Mouse (Mus musculus) ES-Bruce4 (cell line): ENCODE data around the gene Iqsec2. TPM values are rescaled to one million over a fixed set of nuclear protein-coding genes. Genes with fewer than 3 reads are reported as not detected.

Experiments
- H3K27ac ChIP-seq: 2 replicates; pipeline ENCODE4 v1.5.1; 2012; ENCODE audit warnings: low read length, inconsistent platforms; ENCODE audit not compliant: insufficient read depth
- H3K27me3 ChIP-seq: 2 replicates; pipeline ENCODE4 v1.6.1; 2012; ENCODE audit warnings: mild to moderate bottlenecking, low read length, inconsistent platforms; ENCODE audit not compliant: control insufficient read depth, poor library complexity, insufficient read depth, severe bottlenecking
- H3K36me3 ChIP-seq: 2 replicates; pipeline ENCODE4 v1.6.1; 2012; ENCODE audit warnings: inconsistent platforms, mild to moderate bottlenecking, low read length, moderate library complexity; ENCODE audit not compliant: control insufficient read depth, poor library complexity, insufficient read depth, severe bottlenecking
- H3K4me1 ChIP-seq: one replicate; pipeline ENCODE4 v1.8.1; 2011; ENCODE audit warnings: low read length; ENCODE audit not compliant: control insufficient read depth, insufficient read depth
- H3K4me3 ChIP-seq: 2 replicates; pipeline ENCODE4 v1.5.1; 2011; ENCODE audit warnings: low read depth, mild to moderate bottlenecking, low read length
- H3K9ac ChIP-seq: 2 replicates; pipeline ENCODE4 v1.6.1; 2012; ENCODE audit warnings: low read depth, mild to moderate bottlenecking, inconsistent platforms; ENCODE audit not compliant: poor library complexity, severe bottlenecking
- H3K9me3 ChIP-seq: replicated peaks from 2 replicates; pipeline ENCODE4 v1.6.1; 2012; ENCODE audit warnings: mild to moderate bottlenecking, low read length, inconsistent platforms; ENCODE audit not compliant: control insufficient read depth, poor library complexity, insufficient read depth, severe bottlenecking
- CTCF ChIP-seq: IDR thresholded peaks from one replicate; pipeline ENCODE4 v1.8.1; 2011; ENCODE audit warnings: low read depth, low read length
- EP300 ChIP-seq: IDR thresholded peaks from 2 replicates; pipeline ENCODE4 v1.6.1; 2011; ENCODE audit warnings: low read depth, low read length; ENCODE audit not compliant: insufficient read depth
- POLR2A ChIP-seq: IDR thresholded peaks from one replicate; pipeline ENCODE4 v1.8.1; 2011; ENCODE audit warnings: low read length; ENCODE audit not compliant: insufficient read depth
- polyA plus RNA-seq: library from polyadenylated mRNA; stranded (reverse); fragments of >200 nt; gene quantifications from 2 replicates; pipeline ENCODE4 v1.2.4, GENCODE M21; 2011; ENCODE audit warnings: low read depth; ENCODE audit not compliant: missing spikeins, insufficient read depth, insufficient read length

Gene Iqsec2
- polyA plus RNA-seq, 1 experiment: 4.3 TPM

DNA sequence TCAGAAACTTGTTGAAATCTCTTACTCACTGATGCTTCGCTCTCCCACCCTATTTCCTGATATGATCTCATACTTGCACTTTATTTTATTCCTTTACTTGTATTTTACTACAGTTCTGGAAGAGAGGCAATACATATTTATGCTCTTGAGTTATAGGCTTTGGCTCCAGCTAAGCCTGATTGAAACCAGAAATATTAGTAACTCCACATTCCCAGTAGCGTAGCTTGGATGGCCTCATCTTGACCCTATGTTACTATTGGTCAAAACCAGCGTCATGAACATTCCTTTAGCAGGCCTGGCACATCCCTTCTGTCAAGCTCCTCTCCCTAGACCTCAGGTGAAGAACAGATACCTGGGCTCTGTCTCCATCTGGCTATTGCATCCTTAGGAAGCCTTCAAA is 14.2 kb downstream of the Iqsec2 start:
- Histone ChIP-seq H3K4me1 (no peaks in the 10 kb centered on the region), H3K27ac (no peak overlapping the region), H3K9me3 (no peaks in the 10 kb centered on the region), H3K36me3 (no peaks in the 10 kb centered on the region), H3K9ac (no peak overlapping the region), H3K4me3 (no peak overlapping the region), H3K27me3 (no peaks in the 10 kb centered on the region)
- TF ChIP-seq EP300 (no peak), POLR2A (no peak), CTCF (no peak)

DNA sequence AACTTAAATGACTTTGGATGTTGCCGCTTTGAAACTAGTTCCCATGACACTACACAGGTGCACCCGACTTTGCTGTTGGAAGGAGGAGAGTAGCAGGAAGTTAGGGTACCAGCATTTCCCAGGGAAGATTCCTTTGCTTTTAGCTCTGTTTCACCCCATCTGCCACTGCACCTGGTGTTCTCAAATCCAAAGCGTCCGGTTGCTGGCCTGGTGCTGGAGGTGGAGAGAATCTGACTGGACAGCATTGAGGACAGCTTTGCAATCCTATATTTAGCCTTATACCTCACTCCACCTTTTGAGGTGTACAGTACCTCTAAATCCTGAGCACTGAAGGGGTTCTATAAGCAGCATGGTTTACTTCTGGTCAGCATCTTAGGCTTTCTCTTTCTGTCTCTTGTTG is 17.3 kb downstream of the Iqsec2 start:
- H3K27me3 ChIP-seq: no peaks in the 10 kb centered on the region
- H3K9me3 ChIP-seq: no peaks in the 10 kb centered on the region
- no peak for TF ChIP-seq POLR2A
- no peak for TF ChIP-seq CTCF
- TF ChIP-seq EP300: no peak
- H3K36me3 ChIP-seq: no peaks in the 10 kb centered on the region
- H3K4me1 ChIP-seq: no peaks in the 10 kb centered on the region
- no peak overlapping the region for H3K27ac ChIP-seq
- no peak overlapping the region for H3K4me3 ChIP-seq
- H3K9ac ChIP-seq: no peak overlapping the region

DNA sequence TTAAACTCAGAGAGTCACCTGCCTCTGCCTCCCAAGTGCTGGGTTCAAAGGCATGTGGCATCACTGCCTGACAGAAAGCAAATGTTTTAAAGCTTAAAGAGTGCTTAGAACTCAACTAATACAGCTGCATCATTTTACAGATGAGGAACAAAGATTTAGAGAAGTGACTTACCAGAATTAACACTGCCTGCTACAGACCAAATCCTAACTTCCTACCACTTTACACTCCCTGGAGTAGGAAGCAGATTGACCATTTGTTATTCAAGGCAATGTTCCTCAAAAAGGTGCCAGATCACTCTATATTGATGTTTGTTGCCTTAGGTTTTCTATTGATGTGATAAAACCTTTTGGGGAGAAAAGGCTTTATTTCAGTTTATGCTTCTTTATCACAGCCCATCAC is 20.0 kb downstream of the Iqsec2 start:
- no peaks in the 10 kb centered on the region for H3K27me3 ChIP-seq

DNA sequence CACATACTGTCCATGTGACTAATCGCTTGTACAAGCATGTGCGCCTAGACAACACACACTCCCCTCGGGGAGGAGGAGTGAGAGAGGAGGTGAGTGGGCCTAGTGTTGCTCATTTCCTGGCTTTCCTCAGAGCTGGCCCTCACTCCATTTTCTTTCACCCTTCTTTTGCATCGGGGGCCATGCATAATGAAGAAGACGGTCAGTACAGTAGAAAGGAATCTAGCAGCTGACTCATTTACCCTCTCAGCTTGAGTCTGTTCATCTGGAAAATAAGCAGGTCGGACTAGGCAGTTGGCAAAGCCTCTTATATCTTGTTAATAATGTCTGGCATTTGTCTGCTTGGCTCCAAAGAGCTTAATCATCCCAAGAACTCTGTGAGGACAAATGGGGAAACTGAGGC is 22.1 kb downstream of the Iqsec2 start:
- Histone ChIP-seq H3K36me3 (no peaks in the 10 kb centered on the region), H3K4me1 (no peaks in the 10 kb centered on the region), H3K27me3 (no peaks in the 10 kb centered on the region), H3K4me3 (no peak overlapping the region), H3K9me3 (no peaks in the 10 kb centered on the region), H3K9ac (no peak overlapping the region), H3K27ac (no peak overlapping the region)
- TF ChIP-seq EP300: no peak
- no peak for TF ChIP-seq CTCF
- no peak for TF ChIP-seq POLR2A

More for the DNA sequence above, 20.0 kb downstream of the Iqsec2 start:
- no peaks in the 10 kb centered on the region for H3K4me1 ChIP-seq
- H3K4me3 ChIP-seq: no peak overlapping the region
- H3K9ac ChIP-seq: no peak overlapping the region
- H3K36me3 ChIP-seq: no peaks in the 10 kb centered on the region
- TF ChIP-seq POLR2A (no peak), EP300 (no peak), CTCF (no peak)
- no peaks in the 10 kb centered on the region for H3K9me3 ChIP-seq
- H3K27ac ChIP-seq: no peak overlapping the region

DNA sequence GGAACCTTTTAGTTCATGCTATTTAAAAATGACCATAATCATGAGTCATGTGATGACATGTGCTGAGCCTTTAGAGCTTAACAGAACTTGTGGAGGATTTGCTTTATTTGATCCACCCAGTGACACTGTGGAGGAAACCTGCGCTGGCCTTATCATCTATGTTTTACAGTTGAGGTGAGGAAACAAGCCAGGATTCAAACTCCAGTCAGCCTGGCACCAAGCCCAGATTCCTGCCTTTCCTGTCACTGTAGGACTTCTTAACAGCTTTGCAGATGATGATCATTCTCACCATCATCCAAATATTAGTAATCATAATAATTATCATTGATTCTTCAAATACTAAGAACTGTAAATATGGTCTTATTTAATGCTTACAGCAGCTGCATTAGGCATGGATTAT is 24.5 kb downstream of the Iqsec2 start:
- Histone ChIP-seq H3K9me3 (no peaks in the 10 kb centered on the region), H3K4me3 (no peak overlapping the region), H3K36me3 (no peaks in the 10 kb centered on the region), H3K4me1 (no peaks in the 10 kb centered on the region), H3K27me3 (no peaks in the 10 kb centered on the region), H3K9ac (no peak overlapping the region), H3K27ac (no peak overlapping the region)
- TF ChIP-seq CTCF (no peak), POLR2A (no peak), EP300 (no peak)

DNA sequence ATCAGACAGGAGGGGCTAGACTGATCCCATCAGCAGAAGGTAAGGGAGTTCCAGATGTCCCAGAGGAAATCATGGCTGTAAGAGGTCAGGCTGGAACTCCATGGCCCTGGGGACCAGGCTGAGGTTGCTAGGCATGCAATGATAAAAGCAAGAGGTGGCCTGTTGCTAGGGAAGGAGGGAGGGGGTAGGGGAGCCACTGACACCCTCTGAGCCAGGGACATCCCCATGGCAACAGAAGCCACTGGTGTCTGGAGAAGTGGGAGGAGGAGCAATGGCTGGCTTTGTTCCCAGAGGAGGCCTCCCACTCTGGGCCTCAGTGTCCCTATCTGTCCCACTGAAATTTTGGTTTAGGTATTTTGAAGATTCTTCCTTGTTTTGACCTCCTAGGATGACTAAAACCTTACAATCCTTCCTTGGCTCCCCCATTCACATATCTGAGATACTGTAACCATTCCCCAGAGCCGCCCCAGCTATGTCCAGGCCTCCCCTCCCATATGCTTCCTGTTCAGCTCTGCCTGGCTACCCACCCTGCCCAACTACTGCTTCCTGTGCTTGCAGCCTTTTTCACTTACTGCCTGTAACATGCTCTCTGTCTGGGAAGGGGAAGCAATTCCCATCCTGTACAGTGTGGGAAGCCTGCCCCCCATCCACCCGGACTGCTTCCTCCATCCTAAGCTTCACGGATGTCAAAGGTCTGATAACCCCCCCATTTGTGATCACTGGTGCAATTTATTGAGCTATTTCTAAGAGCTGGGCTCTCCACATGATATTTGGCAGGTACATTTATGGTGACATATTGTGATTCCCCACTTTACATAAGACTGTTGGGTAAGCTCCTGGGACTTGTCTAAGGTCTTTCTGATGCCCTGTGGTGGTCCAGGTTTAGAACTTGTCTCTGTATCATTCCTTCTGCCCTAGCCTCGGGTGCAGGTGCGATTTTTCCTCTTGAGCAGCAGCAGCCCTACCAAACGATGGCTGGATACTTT is 27.3 kb downstream of the Iqsec2 start:
- no peak overlapping the region for H3K9ac ChIP-seq
- no peak overlapping the region for H3K4me3 ChIP-seq
- TF ChIP-seq CTCF (no peak), POLR2A (no peak), EP300 (no peak)
- H3K27me3 ChIP-seq: no peaks in the 10 kb centered on the region
- no peaks in the 10 kb centered on the region for H3K36me3 ChIP-seq
- no peaks in the 10 kb centered on the region for H3K9me3 ChIP-seq
- H3K27ac ChIP-seq: no peak overlapping the region
- H3K4me1 ChIP-seq: no peaks in the 10 kb centered on the region
